Mouse (Mus musculus) liver, embryonic 13.5 days (tissue): ENCODE data around the gene Fbxl13. TPM values are rescaled to one million over a fixed set of nuclear protein-coding genes. Genes with fewer than 3 reads are reported as not detected.

Experiments
- polyA plus RNA-seq: library from polyadenylated mRNA; unstranded; fragments of >200 nt; fragmentation: Nextera tagmentation; extraction: Ambion mirVana; gene quantifications from 2 replicates; pipeline ENCODE4 v1.2.1, GENCODE M21; 2015

The Fbxl13 gene
- polyA plus RNA-seq, 1 experiment from 2014 or later: 0.13 TPM

Other genes with a start within 250 kb of the Fbxl13 start
- not detected in 2 replicates for gene Ccdc146, start 221.0 kb downstream of the Fbxl13 start, polyA plus RNA-seq
- 4.1 and 4.8 TPM in 2 replicates for gene Fam185a, start 220.7 kb downstream of the Fbxl13 start, polyA plus RNA-seq
- 2.4 and 2.5 TPM in 2 replicates for gene Lrrc17, start 102.1 kb downstream of the Fbxl13 start, polyA plus RNA-seq
- 9.8 and 10.8 TPM in 2 replicates for gene Armc10, start 179 bp upstream of the Fbxl13 start, polyA plus RNA-seq
- gene Napepld, start 55.8 kb upstream of the Fbxl13 start, polyA plus RNA-seq: 1.2 and 1.9 TPM in 2 replicates
- gene Pmpcb, start 91.5 kb upstream of the Fbxl13 start, polyA plus RNA-seq: 51.5 and 58.1 TPM in 2 replicates
- gene Dnajc2, start 139.6 kb upstream of the Fbxl13 start, polyA plus RNA-seq: 56.8 and 63.1 TPM in 2 replicates
- gene Psmc2, start 139.6 kb upstream of the Fbxl13 start, polyA plus RNA-seq: 183 and 200 TPM in 2 replicates
- gene Slc26a5, start 220.0 kb upstream of the Fbxl13 start, polyA plus RNA-seq: not detected in 2 replicates